14 mouse cellular contexts compared by ENCODE assay signal in the genomic region with DNA sequence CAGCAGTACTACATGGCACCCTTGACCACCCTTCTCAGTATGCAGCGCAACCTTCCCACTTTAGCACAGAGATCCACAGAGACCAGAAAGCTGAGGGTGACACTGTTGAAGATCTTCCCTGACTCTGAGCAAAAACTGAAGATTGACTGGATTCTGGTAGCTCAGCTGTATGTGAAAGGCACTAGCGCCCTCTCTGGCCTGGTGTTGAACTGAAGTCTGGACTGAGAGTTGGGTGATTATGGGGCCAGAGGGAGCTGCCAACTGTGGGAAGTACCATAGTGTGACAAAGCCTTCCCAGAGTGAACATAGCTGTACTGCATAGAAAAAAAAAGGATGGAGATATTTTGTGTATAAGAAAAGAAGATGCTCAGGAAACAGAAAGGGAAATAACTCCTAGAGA.
DNase-seq lines count a peak whose midpoint lies in the region; ATAC-seq and TF ChIP-seq lines count a peak whose summit lies in the region.
"Had no signal": no experiment of that assay in that cellular context is flagged by ENCODE, and none has a peak within 500 bp of the region (broad histone marks: within the 10 kb centered on the region; RNA-seq: fewer than 3 reads in every experiment).

No protein-coding gene starts in this region.

- no peak overlapping the region for H3K9ac ChIP-seq in kidney, postnatal 0 days (ENCODE audit: low read depth, low read length)
- no peak overlapping the region for H3K9ac ChIP-seq in kidney, embryonic 14.5 days (ENCODE audit: low read depth, low read length)

- TF ChIP-seq CTCF in kidney, postnatal 0 days (IDR thresholded peaks at IDR 0.05; ENCODE audit: low read depth), result peak; percentile 26; the same call in 1 of the 2 replicates

- ATAC-seq in kidney, postnatal 0 days (replicated peaks; ENCODE audit: low FRiP score, low read depth), result no peak
- no peak for ATAC-seq in kidney, embryonic 14.5 days (ENCODE audit: low FRiP score, low TSS enrichment)
- ATAC-seq: forebrain, embryonic 14.5 days had no signal

- H3K9me3 ChIP-seq in kidney, postnatal 0 days (replicated peaks; ENCODE audit: low read length), result no peaks in the 10 kb centered on the region
- H3K9me3 ChIP-seq in kidney, embryonic 14.5 days (ENCODE audit: control insufficient read depth, low read length), result no peaks in the 10 kb centered on the region

- WGBS in kidney, postnatal 0 days, result 79% methylated on average over 2 of the region's 2 CpGs
- WGBS in kidney, embryonic 14.5 days, result 77% methylated on average over 2 of the region's 2 CpGs

- no peaks in the 10 kb centered on the region for H3K36me3 ChIP-seq in kidney, postnatal 0 days (ENCODE audit: insufficient read depth, low read length)
- no peaks in the 10 kb centered on the region for H3K36me3 ChIP-seq in kidney, embryonic 14.5 days (ENCODE audit: control insufficient read depth, insufficient read depth, low read length)

- H3K4me2 ChIP-seq in kidney, postnatal 0 days (ENCODE audit: low read length), result no peak overlapping the region
- H3K4me2 ChIP-seq in kidney, embryonic 14.5 days (replicated peaks; ENCODE audit: low read depth, low read length), result no peak overlapping the region

- DNase-seq in kidney, postnatal 0 days (ENCODE audit: low spot score), result peak; percentile 2
- peak; percentile 7 for DNase-seq in thymus, postnatal 4 days
- no peak for DNase-seq in thymus, postnatal 0 days (ENCODE audit: low spot score)
- peak; percentile 53 for DNase-seq in ZHBTc4 (ENCODE audit: low read depth, low spot score)
- no peak for DNase-seq in right cerebral cortex, postnatal 36 days (ENCODE audit: low spot score in 2 of 2)
- DNase-seq in B cell, adult 2 months, result no peak
- DNase-seq: cerebellum, adult 2 months; heart, postnatal 14 days; kidney, postnatal 25 days; layer of hippocampus, postnatal 36 days; right cerebral cortex, postnatal 14 days; thymus, adult 18-20 months had no signal

- H3K4me1 ChIP-seq in kidney, postnatal 0 days (replicated peaks; ENCODE audit: insufficient read depth, low read length), result no peaks in the 10 kb centered on the region
- no peaks in the 10 kb centered on the region for H3K4me1 ChIP-seq in kidney, embryonic 14.5 days (ENCODE audit: control insufficient read depth, insufficient read depth, low read length)

- H3K27me3 ChIP-seq in kidney, postnatal 0 days (ENCODE audit: insufficient read depth, low read length), result no peaks in the 10 kb centered on the region
- no peaks in the 10 kb centered on the region for H3K27me3 ChIP-seq in kidney, embryonic 14.5 days (ENCODE audit: control insufficient read depth, insufficient read depth, low read length)

- no peak overlapping the region for H3K27ac ChIP-seq in kidney, postnatal 0 days
- no peak overlapping the region for H3K27ac ChIP-seq in kidney, embryonic 14.5 days (ENCODE audit: low read depth, low read length)

- H3K4me3 ChIP-seq in kidney, postnatal 0 days (replicated peaks; ENCODE audit: low read depth, low read length), result no peak overlapping the region
- no peak overlapping the region for H3K4me3 ChIP-seq in kidney, embryonic 14.5 days (ENCODE audit: low read length)

Comparison
In these comparisons a context has a peak if more than half of its experiments do, and no peak if none do; other contexts are left out.
1. DNase-seq: peak in kidney, postnatal 0 days (single experiment), thymus, postnatal 4 days (single experiment) and ZHBTc4 (single experiment); none in thymus, postnatal 0 days (single experiment), right cerebral cortex, postnatal 36 days (0 of 2) and B cell, adult 2 months (0 of 2).